Mouse (Mus musculus) embryo, embryonic 10 days (tissue): ENCODE data around the gene Tctn1.

ENCODE experiments used
- DNase-seq: peaks from one replicate; pipeline ENCODE4 v3.0.0-alpha.2; 2015; ENCODE audit warnings: low spot score

Tctn1 gene

GRCm38 (mm10) chr5:122285767-122286150, 21.5 kb upstream of the Tctn1 start:
- no peak for DNase-seq

- peak; percentile 70 for DNase-seq
These were observed 20.9 kb upstream of the Tctn1 start for GRCm38 (mm10) chr5:122285029-122285766.

- DNase-seq, result peak; percentile 95
These were observed 20.1 kb upstream of the Tctn1 start, which contains the start of gene Pptc7 for GRCm38 (mm10) chr5:122284183-122285028. TSS of gene Pptc7 (plus strand) at chr5:122284365.

- DNase-seq, result no peak
These were observed 19.5 kb upstream of the Tctn1 start for GRCm38 (mm10) chr5:122283828-122284182.

- no peak for DNase-seq
These were observed 16.7 kb upstream of the Tctn1 start for GRCm38 (mm10) chr5:122280827-122281462.

- DNase-seq, result no peak
These were observed 16.2 kb upstream of the Tctn1 start for GRCm38 (mm10) chr5:122280422-122280826.

- DNase-seq, result no peak
These were observed 15.7 kb upstream of the Tctn1 start for GRCm38 (mm10) chr5:122279799-122280421.

- no peak for DNase-seq
These were observed 14.7 kb upstream of the Tctn1 start for GRCm38 (mm10) chr5:122278946-122279345.

- DNase-seq, result peak; percentile 38
These were observed 10.5 kb upstream of the Tctn1 start for GRCm38 (mm10) chr5:122274785-122275184.

GRCm38 (mm10) chr5:122272821-122273220, 8.6 kb upstream of the Tctn1 start:
- DNase-seq, result no peak

- no peak for DNase-seq
These were observed 4.8 kb upstream of the Tctn1 start for GRCm38 (mm10) chr5:122268858-122269604.

GRCm38 (mm10) chr5:122267899-122268298, 3.6 kb upstream of the Tctn1 start:
- DNase-seq, result peak; percentile 68

- no peak for DNase-seq
These were observed 2.9 kb upstream of the Tctn1 start for GRCm38 (mm10) chr5:122267136-122267535.

GRCm38 (mm10) chr5:122265942-122266341, 1.7 kb upstream of the Tctn1 start:
- no peak for DNase-seq

GRCm38 (mm10) chr5:122265187-122265586, 927 bp upstream of the Tctn1 start:
- peak; percentile 43 for DNase-seq

GRCm38 (mm10) chr5:122262104-122262503, 2.2 kb downstream of the Tctn1 start:
- no peak for DNase-seq

- no peak for DNase-seq
These were observed 6.1 kb downstream of the Tctn1 start for GRCm38 (mm10) chr5:122258027-122258741.

GRCm38 (mm10) chr5:122251895-122252606, 12.2 kb downstream of the Tctn1 start:
- DNase-seq, result no peak

- DNase-seq, result no peak
These were observed 15.0 kb downstream of the Tctn1 start for GRCm38 (mm10) chr5:122249281-122249680.

- DNase-seq, result no peak
These were observed 16.3 kb downstream of the Tctn1 start for GRCm38 (mm10) chr5:122247934-122248333.
